ENCODE assay signal across 25 mouse cellular contexts in the genomic region with DNA sequence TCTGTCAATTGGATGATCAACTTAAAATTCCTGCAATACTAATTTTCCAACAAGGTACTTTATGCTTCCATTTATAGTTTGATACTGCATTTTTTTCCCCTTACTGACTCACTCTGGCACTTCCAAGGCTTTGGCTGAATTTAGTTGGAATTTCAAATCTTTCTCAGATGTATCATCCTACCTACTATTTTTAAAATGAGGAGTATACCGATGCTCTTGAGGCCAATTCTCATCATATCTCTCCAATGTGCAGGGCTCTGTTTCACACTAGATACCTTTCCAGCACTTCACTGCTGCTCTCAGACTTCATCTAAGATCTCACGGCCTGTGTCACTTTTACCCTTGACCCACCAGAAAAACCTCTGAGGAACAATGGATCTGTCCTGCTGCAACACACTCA.
"Had no signal": no experiment of that assay in that cellular context is flagged by ENCODE, and none has a peak within 500 bp of the region (broad histone marks: within the 10 kb centered on the region; RNA-seq: fewer than 3 reads in every experiment).

No protein-coding gene starts in this region.

- H3K9me3 ChIP-seq: heart, embryonic 13.5 days; heart, embryonic 15.5 days; hindbrain, embryonic 13.5 days; hindbrain, embryonic 15.5 days; intestine, embryonic 15.5 days; limb, embryonic 13.5 days; limb, embryonic 15.5 days; liver, embryonic 12.5 days had no signal

- H3K4me3 ChIP-seq: heart, adult 2 months; heart, embryonic 13.5 days; heart, embryonic 15.5 days; hindbrain, embryonic 13.5 days; hindbrain, embryonic 15.5 days; intestine, embryonic 15.5 days; layer of hippocampus, adult 2 months; limb, embryonic 13.5 days; limb, embryonic 15.5 days; liver, embryonic 12.5 days had no signal

- H3K27ac ChIP-seq: heart, adult 2 months; heart, embryonic 13.5 days; heart, embryonic 15.5 days; hindbrain, embryonic 13.5 days; hindbrain, embryonic 15.5 days; intestine, embryonic 15.5 days; layer of hippocampus, adult 2 months; limb, embryonic 13.5 days; limb, embryonic 15.5 days; liver, embryonic 12.5 days; liver, embryonic 14.5 days had no signal

- H3K36me3 ChIP-seq: heart, embryonic 13.5 days; heart, embryonic 15.5 days; hindbrain, embryonic 13.5 days; hindbrain, embryonic 15.5 days; intestine, embryonic 15.5 days; limb, embryonic 13.5 days; limb, embryonic 15.5 days; liver, embryonic 12.5 days had no signal

- ATAC-seq: inflammation-experienced regulatory T-cells, adult 6 months; intestine, embryonic 15.5 days; intestine, postnatal 0 days; liver, embryonic 12.5 days had no signal

- H3K27me3 ChIP-seq: heart, embryonic 13.5 days; heart, embryonic 15.5 days; hindbrain, embryonic 13.5 days; hindbrain, embryonic 15.5 days; intestine, embryonic 15.5 days; limb, embryonic 13.5 days; limb, embryonic 15.5 days; liver, embryonic 12.5 days had no signal

- H3K9ac ChIP-seq: heart, embryonic 13.5 days; heart, embryonic 15.5 days; hindbrain, embryonic 13.5 days; hindbrain, embryonic 15.5 days; intestine, embryonic 15.5 days; limb, embryonic 13.5 days; limb, embryonic 15.5 days; liver, embryonic 12.5 days; liver, embryonic 14.5 days had no signal

- H3K4me2 ChIP-seq: heart, embryonic 11.5 days; heart, embryonic 13.5 days; heart, embryonic 15.5 days; hindbrain, embryonic 13.5 days; hindbrain, embryonic 15.5 days; intestine, embryonic 15.5 days; limb, embryonic 13.5 days; limb, embryonic 15.5 days; liver, embryonic 12.5 days had no signal

- H3K4me1 ChIP-seq: heart, embryonic 13.5 days; heart, embryonic 15.5 days; hindbrain, embryonic 13.5 days; hindbrain, embryonic 15.5 days; intestine, embryonic 15.5 days; limb, embryonic 13.5 days; limb, embryonic 15.5 days; liver, embryonic 12.5 days had no signal

- DNase-seq: gastrocnemius, postnatal 14 days; gastrocnemius, postnatal 36 days; heart, adult 11 months; heart, adult 2 months; heart, postnatal 14 days; heart, postnatal 36 days; kidney, adult 18-20 months; kidney, adult 8-10 months; kidney, postnatal 10 days; kidney, postnatal 25 days; kidney, postnatal 4 days; left cerebral cortex, postnatal 4 days had no signal
